Mouse (Mus musculus) testis, adult 2 months (tissue): ENCODE results near the gene Bsx. TPM values are rescaled to one million over a fixed set of nuclear protein-coding genes. Genes with fewer than 3 reads are reported as not detected.

Experiments used
- H3K27ac ChIP-seq: fragments of 200-500 bp; 2 replicates; pipeline ENCODE4 v1.5.1; 2012; ENCODE audit warnings: low read depth, low read length; ENCODE audit not compliant: control insufficient read depth, insufficient read depth
- H3K27me3 ChIP-seq: fragments of 200-500 bp; 2 replicates; pipeline ENCODE4 v1.6.1; 2012; ENCODE audit warnings: mild to moderate bottlenecking, low read length, moderate library complexity; ENCODE audit not compliant: control insufficient read depth, insufficient read depth
- H3K36me3 ChIP-seq: fragments of 200-500 bp; 2 replicates; pipeline ENCODE4 v1.6.1; 2012; ENCODE audit warnings: mild to moderate bottlenecking, low read length; ENCODE audit not compliant: control insufficient read depth, insufficient read depth
- H3K4me1 ChIP-seq: fragments of 200-500 bp; 2 replicates; pipeline ENCODE4 v1.6.1; 2012; ENCODE audit warnings: low read length; ENCODE audit not compliant: control insufficient read depth, insufficient read depth
- H3K4me3 ChIP-seq: fragments of 200-500 bp; 2 replicates; pipeline ENCODE4 v1.5.1; 2012; ENCODE audit warnings: low read depth, mild to moderate bottlenecking, low read length, moderate library complexity, mixed read lengths; ENCODE audit not compliant: control insufficient read depth
- CTCF ChIP-seq: fragments of 200-500 bp; IDR thresholded peaks from 2 replicates; pipeline ENCODE4 v1.5.1; 2012; ENCODE audit warnings: low read depth, mild to moderate bottlenecking, inconsistent platforms, low read length, moderate library complexity; ENCODE audit not compliant: control insufficient read depth, insufficient read depth, insufficient replicate concordance
- POLR2A ChIP-seq: fragments of 200-500 bp; IDR thresholded peaks from 2 replicates; pipeline ENCODE4 v1.6.1; 2012; ENCODE audit warnings: low read depth, mild to moderate bottlenecking, inconsistent platforms, low read length, moderate library complexity; ENCODE audit not compliant: control insufficient read depth
- polyA plus RNA-seq: library from polyadenylated mRNA; depleted of rRNA; stranded (reverse); fragments of >200 nt; gene quantifications from 2 replicates; pipeline ENCODE4 v1.2.3, GENCODE M21; 2012; rRNA removed

Bsx gene
- polyA plus RNA-seq, 1 experiment: 0.02 TPM

GRCm38 (mm10) chr9:40889389-40889788, 15.5 kb downstream of the Bsx start:
- TF ChIP-seq CTCF: no peak
- no peak for TF ChIP-seq POLR2A
- Histone ChIP-seq H3K4me3 (no peak overlapping the region), H3K36me3 (no peaks in the 10 kb centered on the region), H3K4me1 (no peaks in the 10 kb centered on the region), H3K27ac (no peak overlapping the region), H3K27me3 (no peaks in the 10 kb centered on the region)

- H3K36me3 ChIP-seq: no peaks in the 10 kb centered on the region
- H3K27me3 ChIP-seq: no peaks in the 10 kb centered on the region
- no peak overlapping the region for H3K27ac ChIP-seq
- H3K4me1 ChIP-seq: no peaks in the 10 kb centered on the region
- H3K4me3 ChIP-seq: no peak overlapping the region
- TF ChIP-seq CTCF (no peak), POLR2A (no peak)
Observed at GRCm38 (mm10) chr9:40892456-40892855, 18.5 kb downstream of the Bsx start.

- Histone ChIP-seq H3K27me3 (no peaks in the 10 kb centered on the region), H3K4me3 (no peak overlapping the region), H3K4me1 (no peaks in the 10 kb centered on the region), H3K27ac (no peak overlapping the region), H3K36me3 (peaks cover 1% of the 10 kb centered on the region; the same call in 1 of the 2 replicates)
- TF ChIP-seq CTCF (no peak), POLR2A (no peak)
Observed at GRCm38 (mm10) chr9:40907413-40907812, 33.5 kb downstream of the Bsx start.

GRCm38 (mm10) chr9:40908411-40908810, 34.5 kb downstream of the Bsx start:
- H3K4me3 ChIP-seq: no peak overlapping the region
- H3K27ac ChIP-seq: no peak overlapping the region
- TF ChIP-seq POLR2A (no peak), CTCF (no peak)
- peaks cover 1% of the 10 kb centered on the region; the same call in 1 of the 2 replicates for H3K36me3 ChIP-seq
- H3K4me1 ChIP-seq: no peaks in the 10 kb centered on the region
- no peaks in the 10 kb centered on the region for H3K27me3 ChIP-seq

- Histone ChIP-seq H3K27me3 (no peaks in the 10 kb centered on the region), H3K4me1 (no peaks in the 10 kb centered on the region), H3K27ac (no peak overlapping the region), H3K36me3 (peaks cover 1% of the 10 kb centered on the region; the same call in 1 of the 2 replicates), H3K4me3 (no peak overlapping the region)
- no peak for TF ChIP-seq POLR2A
- TF ChIP-seq CTCF: no peak
Observed at GRCm38 (mm10) chr9:40908915-40909314, 35.0 kb downstream of the Bsx start.

GRCm38 (mm10) chr9:40917871-40918613, 44.1 kb downstream of the Bsx start:
- TF ChIP-seq CTCF (no peak), POLR2A (no peak)
- Histone ChIP-seq H3K4me3 (no peak overlapping the region), H3K36me3 (no peaks in the 10 kb centered on the region), H3K4me1 (no peaks in the 10 kb centered on the region), H3K27ac (no peak overlapping the region), H3K27me3 (no peaks in the 10 kb centered on the region)

GRCm38 (mm10) chr9:40927351-40927980, 53.5 kb downstream of the Bsx start:
- no peaks in the 10 kb centered on the region for H3K36me3 ChIP-seq
- no peak overlapping the region for H3K27ac ChIP-seq
- no peaks in the 10 kb centered on the region for H3K27me3 ChIP-seq
- H3K4me3 ChIP-seq: no peak overlapping the region
- TF ChIP-seq POLR2A (no peak), CTCF (no peak)
- H3K4me1 ChIP-seq: no peaks in the 10 kb centered on the region

Other genes starting within 250 kb of the Bsx start
- not detected in 2 replicates for gene Gm21915, start 203.5 kb upstream of the Bsx start, polyA plus RNA-seq
- 1.1 and 1.2 TPM in 2 replicates for gene Clmp, start 188.2 kb upstream of the Bsx start, polyA plus RNA-seq
- gene Hspa8, start 73.1 kb upstream of the Bsx start, polyA plus RNA-seq: 307 and 321 TPM in 2 replicates
- gene Jhy, start 90.0 kb downstream of the Bsx start, polyA plus RNA-seq: 28.7 and 29.0 TPM in 2 replicates
- gene Crtam, start 130.5 kb downstream of the Bsx start, polyA plus RNA-seq: 9.5 and 9.6 TPM in 2 replicates